Mouse (Mus musculus) liver, embryonic 14.5 days (tissue): ENCODE data around the gene Mfsd2a.

ENCODE experiments used
- CTCF ChIP-seq: IDR thresholded peaks from 2 replicates; pipeline ENCODE4 v1.5.1; 2016; ENCODE audit warnings: antibody characterized with exemption, low read depth, control low read depth
- EP300 ChIP-seq: IDR thresholded peaks from 2 replicates; pipeline ENCODE4 v1.6.1; 2016; ENCODE audit warnings: antibody characterized with exemption, low read depth

GRCm38 (mm10) chr4:122987421-122987820 lies 26.4 kb upstream of the Mfsd2a start:
- TF ChIP-seq EP300: no peak
- no peak for TF ChIP-seq CTCF
